Mouse (Mus musculus) ES-E14 (cell line): Measurements from ENCODE around the gene Prss56. TPM values are rescaled to one million over a fixed set of nuclear protein-coding genes. Genes with fewer than 3 reads are reported as not detected.

Source experiments
- DNase-seq: peaks from one replicate; pipeline ENCODE4 v3.0.0-alpha.2; 2013; ENCODE audit warnings: low read depth, low spot score
- H3K27ac ChIP-seq: 2 replicates; pipeline ENCODE4 v1.5.1; 2012; ENCODE audit warnings: low read depth, mild to moderate bottlenecking, low read length, moderate library complexity, mixed read lengths; ENCODE audit not compliant: poor library complexity, insufficient read depth, severe bottlenecking
- H3K36me3 ChIP-seq: 2 replicates; pipeline ENCODE4 v1.6.1; 2012; ENCODE audit warnings: mild to moderate bottlenecking, low read length, moderate library complexity, mixed read lengths; ENCODE audit not compliant: control insufficient read depth, poor library complexity, insufficient read depth, severe bottlenecking
- H3K4me1 ChIP-seq, 2 experiments: fragments of 150-350 bp in 1 of 2; sonication (generic) in 1 of 2; 2 replicates each; pipeline ENCODE4 v1.6.1; 2012; ENCODE audit warnings: low read length in 2 of 2, mild to moderate bottlenecking in 1 of 2, mixed read lengths in 1 of 2; ENCODE audit not compliant: control insufficient read depth in 2 of 2, insufficient read depth in 2 of 2, poor library complexity in 1 of 2
- H3K4me3 ChIP-seq, 2 experiments: fragments of 150-350 bp in 1 of 2; sonication (generic) in 1 of 2; 2 replicates each; pipeline ENCODE4 v1.5.1; 2012; ENCODE audit warnings: low read length in 2 of 2, low read depth in 1 of 2, mild to moderate bottlenecking in 1 of 2, mixed read lengths in 1 of 2; ENCODE audit not compliant: insufficient read depth in 1 of 2, poor library complexity in 1 of 2, severe bottlenecking in 1 of 2
- H3K9ac ChIP-seq: 2 replicates; pipeline ENCODE4 v1.6.1; 2012; ENCODE audit warnings: low read depth, mild to moderate bottlenecking, low read length, mixed read lengths; ENCODE audit not compliant: poor library complexity, insufficient read depth, severe bottlenecking
- H3K9me3 ChIP-seq: fragments of 150-350 bp; sonication (generic); 2 replicates; pipeline ENCODE4 v1.6.1; 2012; ENCODE audit warnings: low read depth, mild to moderate bottlenecking, low read length; ENCODE audit not compliant: control insufficient read depth, insufficient read depth
- CHD2 ChIP-seq: IDR thresholded peaks from 2 replicates; pipeline ENCODE4 v1.6.1; 2014; ENCODE audit warnings: mild to moderate bottlenecking, low read depth, low read length, inconsistent platforms
- HCFC1 ChIP-seq: IDR thresholded peaks from 2 replicates; pipeline ENCODE4 v1.6.1; 2012; ENCODE audit warnings: low read length, inconsistent platforms, borderline replicate concordance; ENCODE audit not compliant: insufficient read depth
- MAFK ChIP-seq: IDR thresholded peaks from 2 replicates; pipeline ENCODE4 v1.6.1; 2014; ENCODE audit warnings: mild to moderate bottlenecking, low read depth, low read length, inconsistent platforms; ENCODE audit not compliant: insufficient read depth
- ZC3H11A ChIP-seq: IDR thresholded peaks from 2 replicates; pipeline ENCODE4 v1.6.1; 2012; ENCODE audit warnings: low read depth, mild to moderate bottlenecking, inconsistent platforms, low read length, borderline replicate concordance
- ZNF384 ChIP-seq: IDR thresholded peaks from 2 replicates; pipeline ENCODE4 v1.6.1; 2012; ENCODE audit warnings: low read depth, low read length, inconsistent platforms
- in situ Hi-C, 2 experiments: fragments of 600-800 bp; cut with MboI; formaldehyde crosslinking; loops; one replicate each; pipeline ENCODE4 v1.15.1; 2025; ENCODE audit warnings: low sequenced_read_pairs in 2 of 2, inconsistent platforms in 1 of 2; ENCODE audit not compliant: unreplicated experiment in 2 of 2
- total RNA-seq: library from RNA; depleted of rRNA; stranded (reverse); fragments of 300-350 nt; gene quantifications from 2 replicates; pipeline ENCODE4 v1.2.3, GENCODE M21; 2012

Gene Prss56
- total RNA-seq, 1 experiment, result 0.36 TPM

- TF ChIP-seq MAFK (no peak), ZNF384 (no peak), CHD2 (no peak), ZC3H11A (no peak)
- in situ Hi-C loops, result no loop called here
Measured at GRCm38 (mm10) chr1:87180896-87181295, 2.2 kb upstream of the Prss56 start.

GRCm38 (mm10) chr1:87183998-87184750 lies 1.1 kb downstream of the Prss56 start:
- peak overlapping the region in 1 of 2 experiments; percentile 8; a peak in 1 of 4 replicates for H3K4me3 ChIP-seq
- TF ChIP-seq HCFC1, result no peak
- no peak for TF ChIP-seq ZC3H11A
- no peak for TF ChIP-seq ZNF384
- no peak for TF ChIP-seq CHD2
- no peak for TF ChIP-seq MAFK
- no peaks in the 10 kb centered on the region for H3K9me3 ChIP-seq
- H3K36me3 ChIP-seq, result no peaks in the 10 kb centered on the region
- H3K9ac ChIP-seq, result no peak overlapping the region
- H3K4me1 ChIP-seq, result peaks cover 2 to 15% of the 10 kb centered on the region in 2 experiments; a peak in 3 of 4 replicates
- H3K27ac ChIP-seq, result no peak overlapping the region
- in situ Hi-C loops, result no loop called here
- DNase-seq, result no peak

More at GRCm38 (mm10) chr1:87180896-87181295, 2.2 kb upstream of the Prss56 start:
- H3K9ac ChIP-seq, result no peak overlapping the region
- no peaks in the 10 kb centered on the region for H3K9me3 ChIP-seq
- DNase-seq, result no peak
- no peaks in the 10 kb centered on the region for H3K36me3 ChIP-seq
- H3K4me3 ChIP-seq, result no peak overlapping the region
- H3K27ac ChIP-seq, result no peak overlapping the region
- peaks cover 3 to 16% of the 10 kb centered on the region in 2 experiments; a peak in 3 of 4 replicates for H3K4me1 ChIP-seq

GRCm38 (mm10) chr1:87184751-87185139 lies 1.6 kb downstream of the Prss56 start:
- in situ Hi-C loops, result no loop called here
- H3K9ac ChIP-seq, result no peak overlapping the region
- H3K9me3 ChIP-seq, result no peaks in the 10 kb centered on the region
- H3K4me1 ChIP-seq, result peaks cover 2 to 15% of the 10 kb centered on the region in 2 experiments; a peak in 3 of 4 replicates
- peak; percentile 79 for DNase-seq
- H3K36me3 ChIP-seq, result no peaks in the 10 kb centered on the region
- H3K27ac ChIP-seq, result no peak overlapping the region
- peak overlapping the region in 1 of 2 experiments; percentile 8; a peak in 1 of 4 replicates for H3K4me3 ChIP-seq
- TF ChIP-seq CHD2, result no peak
- no peak for TF ChIP-seq HCFC1
- no peak for TF ChIP-seq MAFK
- TF ChIP-seq ZC3H11A, result no peak
- TF ChIP-seq ZNF384, result no peak

GRCm38 (mm10) chr1:87185526-87185925 lies 2.4 kb downstream of the Prss56 start:
- peaks cover 4 to 18% of the 10 kb centered on the region in 2 experiments; a peak in 3 of 4 replicates for H3K4me1 ChIP-seq
- in situ Hi-C loops, result no loop called here
- no peak overlapping the region for H3K27ac ChIP-seq
- H3K4me3 ChIP-seq, result peak overlapping the region in 1 of 2 experiments; percentile 77; a peak in 1 of 4 replicates
- no peak for DNase-seq
- TF ChIP-seq MAFK (no peak), ZC3H11A (no peak), CHD2 (no peak), HCFC1 (no peak), ZNF384 (no peak)
- H3K36me3 ChIP-seq, result no peaks in the 10 kb centered on the region
- H3K9me3 ChIP-seq, result no peaks in the 10 kb centered on the region
- no peak overlapping the region for H3K9ac ChIP-seq
